Mouse (Mus musculus): ENCODE measurements around the gene Grid1. TPM values are rescaled to one million over a fixed set of nuclear protein-coding genes. Genes with fewer than 3 reads are reported as not detected.

Gene Grid1
- total RNA-seq (2021), result 10 to 100 TPM; 55.1 to 57.2 TPM
- long read RNA-seq, experiment 1, partial matches to known transcripts, result 5 of 5 reads
- long read RNA-seq, experiment 1, other reads (novel, unspliced or antisense), result 0 of 5 reads
- long read RNA-seq, experiment 2, partial matches to known transcripts, result 4 of 9 reads
- long read RNA-seq, experiment 2, other reads (novel, unspliced or antisense), result 5 of 9 reads

DNA sequence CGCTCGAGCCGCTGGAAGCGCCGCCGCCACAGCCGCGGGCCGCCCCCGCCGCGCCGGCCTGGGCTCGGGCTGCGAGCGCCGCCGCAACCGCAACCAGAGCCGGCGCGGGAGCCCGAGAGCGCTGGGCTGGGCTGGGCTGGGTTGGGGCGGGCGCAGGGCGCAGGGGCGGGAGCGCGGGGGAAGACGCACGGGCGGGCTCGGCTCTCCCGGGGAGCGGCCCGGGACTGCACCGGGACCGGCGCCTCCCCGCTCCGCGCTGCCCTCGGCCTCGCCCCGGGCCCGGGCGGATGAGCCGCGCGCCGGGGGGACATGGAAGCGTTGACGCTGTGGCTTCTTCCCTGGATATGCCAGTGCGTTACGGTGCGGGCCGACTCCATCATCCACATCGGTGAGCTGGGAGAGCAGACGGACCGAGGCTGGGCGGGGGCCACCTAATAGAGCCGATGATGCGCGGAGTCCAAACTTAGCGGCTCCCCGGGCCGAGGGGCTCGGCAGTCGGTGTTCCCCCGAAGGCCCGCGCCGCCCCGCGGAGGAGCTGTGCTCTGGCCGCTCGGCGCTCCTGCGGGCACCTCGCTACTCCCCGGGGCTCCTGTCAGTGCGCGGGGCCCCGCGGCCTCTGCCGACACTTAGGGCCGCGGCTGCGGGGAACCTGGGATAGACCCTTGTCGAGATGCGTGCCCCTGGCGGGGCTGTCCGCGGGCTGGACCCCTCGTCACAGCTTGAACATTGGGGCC is at the start of gene Grid1:
Gene Grid1 (plus strand): TSS at position 190 of the 734 bp plus-strand sequence.
- peak in 1 of 2 experiments; percentile 36 for DNase-seq (ENCODE audit: low spot score in 2 of 2)
- peak; percentile 39 for TF ChIP-seq CTCF (conservative IDR thresholded peaks at IDR 0.05)
- Histone ChIP-seq H3K27ac (peak within 1 kb of the TSS; percentile 95), H3K4me3 (peak within 1 kb of the TSS; percentile 79)

DNA sequence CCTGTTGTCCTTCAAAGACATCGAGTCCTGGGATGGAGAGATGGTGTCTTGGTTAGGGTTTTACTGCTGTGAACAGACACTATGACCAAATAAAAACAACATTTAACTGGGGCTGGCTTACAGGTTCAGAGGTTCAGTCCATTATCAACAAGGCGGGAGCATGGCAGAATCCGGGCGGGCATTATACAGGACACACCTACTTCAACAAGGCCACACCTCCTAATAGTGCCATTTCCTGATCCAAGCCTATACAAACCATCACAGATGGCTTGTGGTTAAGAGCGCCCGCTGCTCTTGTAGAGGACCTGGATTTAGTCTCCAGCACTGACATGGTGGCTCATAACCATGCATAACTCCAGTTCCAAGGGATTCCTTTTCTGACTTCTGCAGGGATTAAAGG is 49.4 kb upstream of the Grid1 start:
- no peak overlapping the region for H3K27ac ChIP-seq
- H3K4me3 ChIP-seq, result no peak overlapping the region
- no peak for DNase-seq (ENCODE audit: low spot score in 2 of 2)
- no peak for TF ChIP-seq CTCF (conservative IDR thresholded peaks at IDR 0.05)

DNA sequence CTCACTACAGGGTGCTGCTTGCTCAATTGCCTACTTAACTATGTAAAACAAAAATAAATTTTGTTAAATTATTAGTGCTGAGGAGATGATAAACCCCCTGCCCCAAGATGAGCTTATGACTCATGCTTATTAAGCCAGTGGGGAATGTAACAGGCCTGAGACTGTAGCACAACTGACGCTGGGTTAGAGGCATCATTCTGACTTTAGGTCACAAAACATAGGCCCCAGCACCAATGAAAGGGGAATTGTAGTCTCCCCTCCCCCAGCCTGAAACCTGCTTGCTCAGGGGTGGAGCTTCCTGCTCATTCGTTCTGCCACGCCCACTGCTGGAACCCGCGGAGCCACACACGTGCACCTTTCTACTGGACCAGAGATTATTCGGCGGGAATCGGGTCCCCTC is 48.3 kb upstream of the Grid1 start:
- H3K27ac ChIP-seq, result no peak overlapping the region
- H3K4me3 ChIP-seq, result no peak overlapping the region
- no peak for DNase-seq (ENCODE audit: low spot score in 2 of 2)
- no peak for TF ChIP-seq CTCF (conservative IDR thresholded peaks at IDR 0.05)

DNA sequence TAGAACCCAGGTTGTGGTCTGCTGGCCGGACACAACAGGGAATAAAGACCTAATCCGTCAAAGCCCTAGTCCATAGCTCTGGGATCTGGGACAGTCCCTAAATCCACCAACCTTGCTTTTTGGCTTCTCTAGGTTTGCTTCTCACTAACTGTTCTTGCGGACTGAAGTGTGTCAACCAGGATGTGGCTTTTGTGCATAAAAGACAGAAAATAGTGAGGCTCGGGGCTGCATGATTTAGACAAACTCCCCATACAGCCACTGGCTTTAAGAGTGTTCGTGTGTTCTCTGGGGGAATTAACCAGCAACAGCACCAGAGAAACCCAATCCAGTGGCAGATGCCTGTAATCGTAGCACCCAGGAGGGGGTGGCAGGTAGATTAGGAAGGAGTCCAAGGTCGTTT is 47.8 kb upstream of the Grid1 start:
- Histone ChIP-seq H3K4me3 (no peak overlapping the region), H3K27ac (no peak overlapping the region)
- DNase-seq (ENCODE audit: low spot score in 2 of 2), result no peak
- no peak for TF ChIP-seq CTCF (conservative IDR thresholded peaks at IDR 0.05)

DNA sequence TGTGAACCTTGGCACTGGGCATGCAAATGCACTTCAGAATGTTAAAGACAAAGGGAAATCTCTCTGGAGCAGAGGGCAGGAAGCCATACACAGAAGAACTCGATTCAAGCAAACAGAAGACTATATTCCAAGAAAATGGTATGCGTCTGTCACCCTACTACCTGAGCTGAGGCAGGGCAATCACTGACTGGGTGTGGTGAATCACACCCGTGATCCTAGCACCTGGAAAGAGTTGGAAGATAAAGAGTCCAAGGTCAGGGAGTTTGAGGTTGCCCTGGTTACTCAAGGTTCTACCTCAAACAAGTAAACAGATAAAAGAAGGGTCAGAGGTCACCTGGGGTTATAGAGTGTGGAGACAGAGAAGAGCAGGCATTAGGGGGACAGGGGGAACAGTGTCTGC is 46.2 kb upstream of the Grid1 start:
- no peak for TF ChIP-seq CTCF (conservative IDR thresholded peaks at IDR 0.05)
- no peak overlapping the region for H3K27ac ChIP-seq
- DNase-seq (ENCODE audit: low spot score in 2 of 2), result no peak
- no peak overlapping the region for H3K4me3 ChIP-seq

DNA sequence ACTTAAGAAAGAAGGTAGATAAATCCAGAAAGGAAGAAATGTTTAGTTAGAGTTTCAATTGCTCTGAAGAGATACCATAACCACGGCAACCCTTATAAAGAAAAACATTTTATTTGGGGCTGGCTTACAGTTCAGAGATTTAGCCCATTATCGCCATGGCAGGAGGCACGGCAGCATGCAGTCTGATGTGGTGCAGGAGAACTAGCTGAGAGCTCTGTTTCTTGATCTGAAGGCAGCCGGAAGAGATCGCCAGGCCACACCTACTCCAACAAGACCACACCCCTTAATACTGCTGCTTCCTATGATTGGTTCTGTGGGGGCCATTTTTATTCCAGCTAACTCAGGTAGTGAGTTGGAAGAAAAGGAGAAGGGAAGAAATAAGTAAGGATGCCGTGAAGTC is 45.7 kb upstream of the Grid1 start:
- no peak for TF ChIP-seq CTCF (conservative IDR thresholded peaks at IDR 0.05)

DNA sequence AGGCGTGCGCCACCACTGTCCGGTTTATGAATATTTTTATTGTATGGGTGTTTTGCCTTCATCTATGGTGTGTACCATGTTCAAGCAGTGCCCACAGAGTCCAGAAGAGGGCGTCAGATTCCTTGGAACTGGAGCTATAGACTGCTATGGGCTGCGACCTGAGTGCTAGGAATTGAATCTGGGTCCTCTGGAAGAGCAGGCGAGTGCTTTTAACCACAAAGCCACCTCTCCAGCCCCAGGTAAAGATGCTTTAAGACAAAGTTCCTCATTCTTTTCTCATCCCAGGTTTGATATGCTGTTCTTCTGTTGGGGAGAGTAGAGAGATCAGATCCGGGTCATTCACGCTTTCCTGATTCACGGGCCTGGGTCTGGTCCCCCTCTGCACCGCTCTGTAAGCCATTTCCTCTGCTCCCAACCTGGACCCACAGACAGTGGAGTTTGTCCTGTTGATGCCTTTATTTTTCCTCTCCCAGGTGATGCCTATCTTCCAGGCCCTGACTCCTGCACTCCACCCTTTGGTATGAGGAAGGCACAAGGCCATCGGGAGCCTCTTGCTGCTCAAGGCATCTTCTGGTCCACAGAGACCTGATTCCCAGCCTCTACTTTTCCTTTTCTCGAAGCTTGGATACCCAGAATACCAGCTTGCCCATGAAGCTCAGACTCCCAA is 43.1 kb upstream of the Grid1 start:
- Histone ChIP-seq H3K4me3 (no peak overlapping the region), H3K27ac (no peak overlapping the region)
- peak; percentile 12; the same call in 1 of the 2 replicates for TF ChIP-seq CTCF (conservative IDR thresholded peaks at IDR 0.05)
- DNase-seq (ENCODE audit: low spot score in 2 of 2), result no peak

More for the DNA sequence above, 45.7 kb upstream of the Grid1 start:
- no peak for DNase-seq (ENCODE audit: low spot score in 2 of 2)
- Histone ChIP-seq H3K27ac (no peak overlapping the region), H3K4me3 (no peak overlapping the region)

DNA sequence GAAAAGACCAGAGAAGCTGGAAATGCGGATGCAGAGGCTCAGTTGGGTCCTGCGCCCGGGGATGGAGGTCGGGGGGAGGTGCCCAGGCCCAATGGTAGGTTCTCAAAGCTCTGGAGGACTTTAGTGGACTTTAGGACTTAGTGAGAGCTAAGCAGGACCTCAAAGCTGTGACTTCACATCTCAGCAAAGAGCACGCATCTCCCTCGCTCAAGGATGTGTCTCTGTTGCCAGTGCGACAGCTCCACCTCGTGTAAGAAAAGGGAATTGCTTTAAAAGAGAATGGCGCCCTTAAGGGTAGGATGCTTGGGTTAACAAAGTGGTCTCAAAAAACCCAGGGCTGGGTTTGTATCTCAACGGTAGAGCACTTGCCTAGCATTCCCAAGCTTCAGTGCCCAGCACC is 42.1 kb upstream of the Grid1 start:
- Histone ChIP-seq H3K4me3 (no peak overlapping the region), H3K27ac (no peak overlapping the region)
- peak; percentile 26 to 66 for DNase-seq (ENCODE audit: low spot score in 2 of 2)
- peak; percentile 88 for TF ChIP-seq CTCF (conservative IDR thresholded peaks at IDR 0.05)

DNA sequence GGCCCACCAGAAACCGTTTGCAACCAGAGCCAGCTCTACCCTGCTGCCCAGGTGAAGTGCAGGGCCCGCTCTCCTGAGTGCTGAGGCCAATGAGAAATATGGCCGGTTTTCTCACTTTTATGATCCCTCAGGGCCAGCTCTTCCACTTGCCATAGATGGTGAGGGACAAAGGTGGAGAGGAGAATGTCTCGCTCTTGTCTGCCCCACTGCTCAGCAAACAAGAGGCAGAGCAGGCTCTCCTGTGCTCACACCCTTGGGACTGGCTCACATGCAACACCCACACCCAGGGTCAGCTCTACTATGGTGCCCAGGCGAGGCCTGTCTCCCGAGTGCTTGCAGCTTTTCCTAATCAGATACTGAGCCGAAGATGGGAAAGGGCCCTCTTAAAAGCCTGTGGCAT is 41.1 kb upstream of the Grid1 start:
- Histone ChIP-seq H3K4me3 (no peak overlapping the region), H3K27ac (no peak overlapping the region)
- no peak for DNase-seq (ENCODE audit: low spot score in 2 of 2)
- TF ChIP-seq CTCF (conservative IDR thresholded peaks at IDR 0.05), result no peak

DNA sequence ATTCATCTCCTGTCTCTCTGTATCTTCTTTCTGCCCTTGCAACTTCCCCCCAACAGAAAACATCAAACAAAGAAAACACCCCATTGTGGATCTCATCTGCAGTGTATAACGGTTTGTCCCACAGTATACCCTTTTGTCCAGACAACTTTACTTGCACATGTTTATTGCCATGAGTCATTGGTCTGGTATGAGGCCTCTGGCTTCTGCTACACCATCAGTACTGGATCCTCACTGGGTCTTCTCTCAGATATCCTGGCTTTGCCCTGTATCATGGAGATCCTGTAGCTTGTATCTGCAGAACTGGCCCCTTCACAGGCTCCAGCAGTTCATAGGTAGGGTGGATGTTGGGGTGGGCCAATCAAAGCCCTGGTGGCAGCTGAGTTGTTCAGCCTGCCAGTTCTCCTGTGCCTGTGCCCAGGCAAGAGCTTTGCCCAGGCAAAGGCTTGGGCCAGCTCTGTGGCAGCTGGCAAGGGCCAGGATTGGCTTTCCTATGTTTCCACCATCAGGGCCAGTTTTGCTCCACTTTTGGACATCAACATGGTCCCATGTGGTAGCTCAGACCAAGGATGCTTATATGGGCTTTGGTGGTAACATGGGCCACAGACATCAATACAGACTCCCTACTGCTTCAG is 26.4 kb upstream of the Grid1 start:
- no peak for TF ChIP-seq CTCF (conservative IDR thresholded peaks at IDR 0.05)
- DNase-seq (ENCODE audit: low spot score in 2 of 2), result no peak
- Histone ChIP-seq H3K27ac (no peak overlapping the region), H3K4me3 (no peak overlapping the region)

DNA sequence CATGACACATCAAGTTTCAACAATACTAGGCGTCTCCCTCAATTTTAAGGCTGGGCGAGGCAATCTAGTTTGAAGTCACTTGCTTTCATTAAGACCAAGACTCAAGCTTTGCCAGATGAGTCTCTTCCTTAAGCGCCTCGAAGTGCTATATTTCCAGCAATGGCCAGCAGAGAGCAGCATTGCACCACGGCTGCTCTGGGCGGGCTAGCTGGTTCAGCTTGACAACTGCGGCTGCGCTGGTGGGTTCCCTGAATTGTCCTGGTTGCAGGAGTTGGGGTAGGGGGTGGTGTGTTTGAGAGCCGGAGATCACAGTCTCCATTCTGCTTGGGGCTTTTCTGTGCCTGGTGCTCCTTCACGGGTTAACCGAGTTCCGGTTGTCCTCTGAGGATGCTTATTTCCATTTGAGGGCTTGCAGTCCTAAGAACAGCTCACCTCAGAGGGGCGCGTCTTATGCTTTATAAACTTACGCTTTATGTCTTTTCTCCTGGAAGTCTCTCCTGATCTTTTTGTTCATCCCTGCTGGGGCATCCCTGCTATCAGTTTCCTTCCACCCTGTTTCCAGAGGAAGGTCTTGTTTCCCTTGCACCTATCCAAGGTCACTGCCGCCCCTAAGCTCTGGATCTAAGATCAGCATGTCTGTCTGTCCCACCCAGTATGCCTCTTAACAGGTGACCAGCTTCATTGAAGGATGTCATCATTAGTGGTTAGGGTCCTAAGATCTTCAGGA is 9.0 kb upstream of the Grid1 start:
- TF ChIP-seq CTCF (conservative IDR thresholded peaks at IDR 0.05), result peak; percentile 94
- Histone ChIP-seq H3K27ac (no peak overlapping the region), H3K4me3 (peak overlapping the region; percentile 29; the same call in 1 of the 2 replicates)
- peak; percentile 78 to 93 for DNase-seq (ENCODE audit: low spot score in 2 of 2)

DNA sequence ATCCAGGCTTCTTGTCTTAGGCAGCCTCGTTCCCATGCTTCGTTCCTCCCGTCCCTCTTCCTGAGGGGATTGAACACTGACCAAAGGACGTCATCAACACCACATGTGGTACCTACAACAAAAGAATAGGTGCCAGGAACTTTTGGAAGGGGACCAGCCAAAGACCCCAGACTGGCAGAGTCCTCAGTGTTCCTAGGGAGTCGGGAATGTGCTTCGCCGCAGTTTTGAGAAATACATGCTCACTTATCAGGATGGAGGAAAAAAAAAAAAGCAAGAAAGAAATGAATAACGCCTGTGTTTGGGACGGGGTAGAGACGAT is 8.5 kb upstream of the Grid1 start:
- Histone ChIP-seq H3K27ac (no peak overlapping the region), H3K4me3 (peak overlapping the region; percentile 29; the same call in 1 of the 2 replicates)
- TF ChIP-seq CTCF (conservative IDR thresholded peaks at IDR 0.05), result no peak
- no peak for DNase-seq (ENCODE audit: low spot score in 2 of 2)

DNA sequence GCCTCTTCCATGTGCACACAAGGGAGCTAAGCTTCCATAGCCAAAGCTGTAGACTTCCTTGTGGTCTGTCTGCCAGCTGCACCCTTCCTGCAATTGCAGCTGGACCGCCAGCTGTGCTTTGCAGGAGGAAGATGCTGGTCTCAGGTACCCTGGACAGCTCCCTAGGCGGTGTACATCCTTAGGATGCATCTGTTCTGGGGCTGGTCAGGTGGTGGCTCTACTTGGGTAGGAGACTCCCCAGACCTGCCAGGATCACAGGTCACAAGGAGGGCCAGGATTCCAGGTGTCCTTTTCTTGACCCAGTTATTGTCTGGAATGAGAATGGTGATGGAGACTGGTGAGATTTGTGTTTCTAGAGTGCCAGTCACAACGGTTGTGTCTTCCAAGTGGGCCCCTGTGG is 3.6 kb upstream of the Grid1 start:
- no peak for DNase-seq (ENCODE audit: low spot score in 2 of 2)
- no peak for TF ChIP-seq CTCF (conservative IDR thresholded peaks at IDR 0.05)
- Histone ChIP-seq H3K4me3 (no peak overlapping the region), H3K27ac (no peak overlapping the region)
